Mouse (Mus musculus): ENCODE results near the gene Socs4.

DNA sequence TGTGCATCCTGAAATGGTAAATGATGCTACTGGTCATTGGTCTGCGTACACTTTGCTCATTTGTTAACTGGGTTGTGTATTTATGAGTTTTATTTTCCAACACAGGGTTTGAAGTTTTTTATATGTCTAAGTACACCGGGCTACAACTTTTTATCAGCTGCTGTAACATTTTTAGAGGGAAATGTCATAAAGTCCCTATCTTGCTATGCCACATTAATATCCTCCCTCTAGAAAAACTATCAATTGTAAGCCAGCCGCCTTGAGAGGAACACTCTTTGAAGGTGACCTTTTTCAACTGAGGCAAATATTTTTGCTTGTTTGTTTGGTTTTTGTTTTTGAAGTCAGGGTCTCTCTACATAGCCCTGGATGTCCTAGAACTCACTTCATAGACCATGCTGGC is 42.7 kb upstream of the Socs4 start:
- no peak for TF ChIP-seq FLI1 (IDR thresholded peaks at IDR 0.05; ENCODE audit: low read length)
- no peak for TF ChIP-seq GATA1 (IDR thresholded peaks at IDR 0.05; ENCODE audit: borderline replicate concordance, low read length)

Measured in megakaryocyte, embryonic 14.5 days (primary cell).